Mouse (Mus musculus) MEL (cell line): Measurements from ENCODE around the gene Rrad.

Source experiments
- CTCF ChIP-seq, 3 experiments: IDR thresholded peaks in 2 of 3; conservative IDR thresholded peaks in 1 of 3; 2 replicates each; pipeline ENCODE4 v1.5.1; 2011 to 2012; ENCODE audit warnings: low read length in 3 of 3, low read depth in 2 of 3, mild to moderate bottlenecking in 2 of 3, improper control_type of control experiment in 1 of 3, inconsistent platforms in 1 of 3, mixed read lengths in 1 of 3, moderate library complexity in 1 of 3; ENCODE audit not compliant: control insufficient read depth in 1 of 3, insufficient read depth in 1 of 3, poor library complexity in 1 of 3, severe bottlenecking in 1 of 3
- MXI1 ChIP-seq: IDR thresholded peaks from 2 replicates; pipeline ENCODE4 v1.6.1; 2011; ENCODE audit warnings: mild to moderate bottlenecking, low read depth, low read length, improper control_type of control experiment
- ZNF384 ChIP-seq: IDR thresholded peaks from 2 replicates; pipeline ENCODE4 v1.6.1; 2012; ENCODE audit warnings: low read depth, mild to moderate bottlenecking, inconsistent platforms, low read length, improper control_type of control experiment

GRCm38 (mm10) chr8:104630981-104631663, at the start of gene Rrad:
- TF ChIP-seq MXI1, result no peak
- no peak for TF ChIP-seq ZNF384
- TF ChIP-seq CTCF (IDR thresholded peaks at IDR 0.05 in 2 of 3, conservative IDR thresholded peaks at IDR 0.05 in 1 of 3; ENCODE audit: control insufficient read depth in 1 of 3, insufficient read depth in 1 of 3, low read depth in 2 of 3, low read length in 3 of 3, poor library complexity in 1 of 3, severe bottlenecking in 1 of 3), result no peak
